Mouse (Mus musculus) hindbrain, embryonic 16.5 days (tissue): Measurements from ENCODE around the gene Ace. TPM values are rescaled to one million over a fixed set of nuclear protein-coding genes. Genes with fewer than 3 reads are reported as not detected.

Source experiments
- ATAC-seq: fragments of 200-750 bp; cut with Nextera tagmentation; 2 replicates; pipeline ENCODE4 v1.8.0; 2017; ENCODE audit warnings: moderate TSS enrichment, moderate library complexity
- H3K27ac ChIP-seq: fragments of 300-500 bp; sonication (generic); 2 replicates; pipeline ENCODE4 v1.5.1; 2014; ENCODE audit warnings: low read depth, mild to moderate bottlenecking, control low read depth, low read length, moderate library complexity
- H3K27me3 ChIP-seq: fragments of 300-500 bp; sonication (generic); replicated peaks from 2 replicates; pipeline ENCODE4 v1.6.1; 2014; ENCODE audit warnings: low read length; ENCODE audit not compliant: control insufficient read depth, insufficient read depth
- H3K36me3 ChIP-seq: fragments of 300-500 bp; sonication (generic); 2 replicates; pipeline ENCODE4 v1.6.1; 2014; ENCODE audit warnings: mild to moderate bottlenecking, low read length, moderate library complexity, mixed read lengths; ENCODE audit not compliant: control insufficient read depth, insufficient read depth
- H3K4me1 ChIP-seq: fragments of 300-500 bp; sonication (generic); 2 replicates; pipeline ENCODE4 v1.6.1; 2014; ENCODE audit warnings: low read depth, low read length; ENCODE audit not compliant: control insufficient read depth, insufficient read depth
- H3K4me2 ChIP-seq: fragments of 300-500 bp; sonication (generic); 2 replicates; pipeline ENCODE4 v1.6.1; 2014; ENCODE audit warnings: mild to moderate bottlenecking, low read length, control low read depth, moderate library complexity
- H3K4me3 ChIP-seq: fragments of 300-500 bp; sonication (generic); 2 replicates; pipeline ENCODE4 v1.5.1; 2014; ENCODE audit warnings: mild to moderate bottlenecking, low read length, control low read depth, moderate library complexity
- H3K9ac ChIP-seq: fragments of 300-500 bp; sonication (generic); 2 replicates; pipeline ENCODE4 v1.6.1; 2014; ENCODE audit warnings: low read depth, mild to moderate bottlenecking, control low read depth, low read length, moderate library complexity
- H3K9me3 ChIP-seq: fragments of 300-500 bp; sonication (generic); 2 replicates; pipeline ENCODE4 v1.6.1; 2014; ENCODE audit warnings: mild to moderate bottlenecking, low read length, moderate library complexity; ENCODE audit not compliant: control insufficient read depth
- WGBS: fragments of 180-500 bp; shearing (Covaris S2); extraction: QIAGEN DNeasy Blood & Tissue Kit; methylation state at CpG from one replicate; pipeline ENCODE4 v1.1.7; 2014; 5-methylcytosine and 5-hydroxymethylcytosine counted together
- polyA plus RNA-seq: library from polyadenylated mRNA; unstranded; fragments of >200 nt; fragmentation: Nextera tagmentation; extraction: Ambion mirVana; gene quantifications from 2 replicates; pipeline ENCODE4 v1.2.1, GENCODE M21; 2015

Gene Ace
- polyA plus RNA-seq, 1 experiment from 2014 or later: 8.6 TPM

GRCm38 (mm10) chr11:105955815-105956430 lies 11.8 kb upstream of the Ace start:
- no peaks in the 10 kb centered on the region for H3K27me3 ChIP-seq
- no peak overlapping the region for H3K9ac ChIP-seq
- H3K4me3 ChIP-seq: no peak overlapping the region
- no peak overlapping the region for H3K4me2 ChIP-seq
- H3K9me3 ChIP-seq: no peaks in the 10 kb centered on the region
- no peaks in the 10 kb centered on the region for H3K36me3 ChIP-seq
- no peak overlapping the region for H3K27ac ChIP-seq
- WGBS: 87% methylated on average over 28 of the region's 28 CpGs
- no peaks in the 10 kb centered on the region for H3K4me1 ChIP-seq
- ATAC-seq: no peak

GRCm38 (mm10) chr11:105957501-105957900 lies 10.2 kb upstream of the Ace start:
- ATAC-seq: no peak

GRCm38 (mm10) chr11:105958566-105958965 lies 9.2 kb upstream of the Ace start:
- H3K4me3 ChIP-seq: no peak overlapping the region
- no peak overlapping the region for H3K27ac ChIP-seq
- no peak overlapping the region for H3K9ac ChIP-seq
- no peak for ATAC-seq
- H3K36me3 ChIP-seq: no peaks in the 10 kb centered on the region
- H3K27me3 ChIP-seq: no peaks in the 10 kb centered on the region
- no peaks in the 10 kb centered on the region for H3K9me3 ChIP-seq
- no peak overlapping the region for H3K4me2 ChIP-seq
- 62% methylated on average over 1 of the region's 1 CpGs for WGBS
- no peaks in the 10 kb centered on the region for H3K4me1 ChIP-seq

More at GRCm38 (mm10) chr11:105957501-105957900, 10.2 kb upstream of the Ace start:
- no peaks in the 10 kb centered on the region for H3K36me3 ChIP-seq
- no peak overlapping the region for H3K9ac ChIP-seq
- H3K9me3 ChIP-seq: no peaks in the 10 kb centered on the region
- H3K4me2 ChIP-seq: no peak overlapping the region
- H3K27me3 ChIP-seq: no peaks in the 10 kb centered on the region
- no peaks in the 10 kb centered on the region for H3K4me1 ChIP-seq
- WGBS: 46% methylated on average over 6 of the region's 6 CpGs
- H3K4me3 ChIP-seq: no peak overlapping the region
- H3K27ac ChIP-seq: no peak overlapping the region

GRCm38 (mm10) chr11:105959355-105959754 lies 8.4 kb upstream of the Ace start:
- Histone ChIP-seq H3K27me3 (no peaks in the 10 kb centered on the region), H3K27ac (peak overlapping the region; percentile 33; the same call in 1 of the 2 replicates), H3K9me3 (no peaks in the 10 kb centered on the region), H3K36me3 (no peaks in the 10 kb centered on the region), H3K4me1 (no peaks in the 10 kb centered on the region), H3K4me2 (no peak overlapping the region), H3K9ac (no peak overlapping the region), H3K4me3 (no peak overlapping the region)
- WGBS: 47% methylated on average over 17 of the region's 17 CpGs
- ATAC-seq: peak; percentile 76

- Histone ChIP-seq H3K36me3 (no peaks in the 10 kb centered on the region), H3K27me3 (no peaks in the 10 kb centered on the region), H3K9me3 (no peaks in the 10 kb centered on the region), H3K4me1 (peaks cover 12% of the 10 kb centered on the region), H3K4me3 (no peak overlapping the region), H3K27ac (no peak overlapping the region), H3K4me2 (no peak overlapping the region), H3K9ac (no peak overlapping the region)
- 71% methylated on average over 5 of the region's 5 CpGs for WGBS
- no peak for ATAC-seq
Observed at GRCm38 (mm10) chr11:105964691-105965090, 3.1 kb upstream of the Ace start.

- H3K27ac ChIP-seq: no peak overlapping the region
- ATAC-seq: no peak
- no peak overlapping the region for H3K9ac ChIP-seq
- no peaks in the 10 kb centered on the region for H3K36me3 ChIP-seq
- H3K4me2 ChIP-seq: no peak overlapping the region
- no peaks in the 10 kb centered on the region for H3K27me3 ChIP-seq
- no peak overlapping the region for H3K4me3 ChIP-seq
- WGBS: 80% methylated on average over 4 of the region's 4 CpGs
- no peaks in the 10 kb centered on the region for H3K9me3 ChIP-seq
- peaks cover 12% of the 10 kb centered on the region for H3K4me1 ChIP-seq
Observed at GRCm38 (mm10) chr11:105966288-105966687, 1.5 kb upstream of the Ace start.

GRCm38 (mm10) chr11:105968948-105969347 lies 1.2 kb downstream of the Ace start:
- H3K4me2 ChIP-seq: peak overlapping the region; percentile 95
- H3K27me3 ChIP-seq: no peaks in the 10 kb centered on the region
- ATAC-seq: no peak
- no peaks in the 10 kb centered on the region for H3K36me3 ChIP-seq
- no peak overlapping the region for H3K27ac ChIP-seq
- WGBS: 51% methylated on average over 10 of the region's 10 CpGs
- no peaks in the 10 kb centered on the region for H3K9me3 ChIP-seq
- peak overlapping the region; percentile 23; the same call in 1 of the 2 replicates for H3K9ac ChIP-seq
- H3K4me1 ChIP-seq: peaks cover 12% of the 10 kb centered on the region
- H3K4me3 ChIP-seq: peak overlapping the region; percentile 61

GRCm38 (mm10) chr11:105969516-105969915 lies 1.8 kb downstream of the Ace start:
- H3K4me1 ChIP-seq: peaks cover 12% of the 10 kb centered on the region
- WGBS: 60% methylated on average over 1 of the region's 1 CpGs
- H3K4me2 ChIP-seq: no peak overlapping the region
- ATAC-seq: no peak
- H3K4me3 ChIP-seq: no peak overlapping the region
- no peaks in the 10 kb centered on the region for H3K27me3 ChIP-seq
- no peaks in the 10 kb centered on the region for H3K9me3 ChIP-seq
- no peak overlapping the region for H3K9ac ChIP-seq
- H3K36me3 ChIP-seq: no peaks in the 10 kb centered on the region
- H3K27ac ChIP-seq: no peak overlapping the region

GRCm38 (mm10) chr11:105974593-105974992 lies 6.8 kb downstream of the Ace start:
- no peak overlapping the region for H3K4me2 ChIP-seq
- no peak overlapping the region for H3K9ac ChIP-seq
- no peaks in the 10 kb centered on the region for H3K36me3 ChIP-seq
- H3K27me3 ChIP-seq: no peaks in the 10 kb centered on the region
- 93% methylated on average over 6 of the region's 6 CpGs for WGBS
- no peak overlapping the region for H3K4me3 ChIP-seq
- no peak overlapping the region for H3K27ac ChIP-seq
- ATAC-seq: no peak
- no peaks in the 10 kb centered on the region for H3K9me3 ChIP-seq
- no peaks in the 10 kb centered on the region for H3K4me1 ChIP-seq
